Mouse (Mus musculus) G1E (cell line): ENCODE results near the gene Slc1a7.

Experiments used
- CTCF ChIP-seq: IDR thresholded peaks from 2 replicates; pipeline ENCODE4 v1.5.1; 2012; ENCODE audit warnings: low read depth, low read length, inconsistent platforms, mixed read lengths
- GATA1 ChIP-seq: IDR thresholded peaks from 2 replicates; pipeline ENCODE4 v1.6.1; 2012; ENCODE audit warnings: borderline replicate concordance, low read length, inconsistent platforms, mixed read lengths
- POLR2AphosphoS5 ChIP-seq: IDR thresholded peaks from 2 replicates; pipeline ENCODE4 v1.6.1; 2012; ENCODE audit warnings: low read depth, low read length, inconsistent platforms; ENCODE audit not compliant: insufficient replicate concordance

- no peak for TF ChIP-seq CTCF
- no peak for TF ChIP-seq GATA1
- no peak for TF ChIP-seq POLR2AphosphoS5
These were observed 6.9 kb downstream of the Slc1a7 start for GRCm38 (mm10) chr4:107975004-107975403.
